Mouse (Mus musculus): Measurements from ENCODE around the gene Vps51.
A peak's percentile ranks its signal among the peaks of the same experiment; 100 is the strongest.

Vps51 gene

DNA sequence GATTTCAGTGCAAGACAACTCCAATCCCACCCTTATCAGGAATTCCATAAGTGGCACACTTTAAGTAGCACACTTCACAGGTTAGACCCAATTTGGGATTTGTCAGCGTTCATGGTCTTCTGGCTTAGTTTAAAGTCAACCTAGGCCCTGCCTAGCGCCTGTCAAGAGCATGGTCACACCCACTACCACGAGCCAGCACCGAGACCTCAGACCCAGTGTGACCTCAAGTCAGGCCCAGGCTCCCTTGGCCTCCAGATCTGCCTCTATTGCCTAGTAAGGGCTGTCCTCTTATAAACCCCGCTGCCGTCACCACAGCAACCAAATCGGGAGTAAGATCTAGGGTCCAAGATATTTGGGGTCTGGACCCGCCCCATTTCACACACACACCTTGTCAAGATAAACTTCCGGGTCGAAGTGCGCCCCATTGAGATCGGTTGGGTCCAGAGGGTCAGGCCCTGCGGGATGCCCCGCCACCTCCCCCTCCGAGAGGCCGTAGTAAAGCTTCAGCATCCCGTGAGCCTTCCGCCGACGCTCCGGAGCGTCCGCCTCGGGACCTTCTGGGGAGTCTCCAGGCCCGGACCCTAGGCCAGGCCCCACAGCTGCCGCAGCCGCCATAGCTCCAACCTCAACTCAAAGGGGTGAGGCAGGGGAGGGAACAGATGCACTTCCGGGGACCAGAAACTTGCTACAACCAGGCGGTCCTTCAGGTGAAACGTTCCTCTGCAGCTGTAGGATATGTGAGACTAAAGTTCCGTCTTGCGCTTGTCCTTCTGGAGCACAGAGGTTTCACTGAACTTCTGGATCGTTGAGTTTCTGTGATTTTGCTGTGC, at the start of gene Vps51:
Gene Vps51, minus strand, starts transcription at position 668 of the 830 bp plus-strand sequence.
- DNase-seq = peak; percentile 91 to 93

DNA sequence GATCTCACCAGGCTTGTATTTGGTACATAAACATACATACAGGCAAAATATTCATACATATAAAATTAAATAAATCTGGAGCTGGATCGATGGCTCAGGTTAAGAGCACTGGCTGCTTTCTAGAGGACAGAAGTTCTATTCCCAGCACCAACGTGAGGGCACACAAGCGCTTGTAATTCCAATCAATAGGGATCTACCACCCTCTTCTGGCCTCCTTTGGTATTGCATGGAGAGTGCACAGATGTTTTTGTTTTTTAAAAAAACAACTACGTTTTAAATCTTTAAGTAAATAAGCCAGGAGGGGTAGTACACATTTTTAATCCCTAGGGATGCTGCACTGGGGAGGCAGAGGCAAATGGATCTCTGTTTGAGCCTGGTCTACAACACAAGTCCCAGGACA, 49.3 kb upstream of the Vps51 start:
- DNase-seq = peak in 1 of 2 experiments; percentile 84

DNA sequence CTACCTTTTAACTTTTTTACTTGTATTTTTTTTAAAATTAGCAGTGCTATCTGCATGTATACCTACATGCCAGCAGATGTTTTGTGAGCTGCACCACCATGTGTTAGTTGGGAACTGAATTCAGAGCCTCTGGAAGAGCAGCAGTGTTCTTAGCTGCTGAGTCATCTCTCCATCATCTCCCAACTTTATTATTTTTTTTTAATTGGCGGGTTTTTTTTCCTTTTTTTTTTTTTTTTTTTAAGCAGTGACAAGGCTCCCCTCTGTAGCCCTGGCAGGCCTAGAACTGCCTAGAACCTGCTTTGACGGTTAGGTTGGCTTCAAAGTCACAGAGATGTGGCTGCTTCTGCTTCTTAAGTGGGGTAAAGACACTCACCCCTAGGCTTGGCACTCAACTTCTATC, 47.9 kb upstream of the Vps51 start:
- DNase-seq = no peak

DNA sequence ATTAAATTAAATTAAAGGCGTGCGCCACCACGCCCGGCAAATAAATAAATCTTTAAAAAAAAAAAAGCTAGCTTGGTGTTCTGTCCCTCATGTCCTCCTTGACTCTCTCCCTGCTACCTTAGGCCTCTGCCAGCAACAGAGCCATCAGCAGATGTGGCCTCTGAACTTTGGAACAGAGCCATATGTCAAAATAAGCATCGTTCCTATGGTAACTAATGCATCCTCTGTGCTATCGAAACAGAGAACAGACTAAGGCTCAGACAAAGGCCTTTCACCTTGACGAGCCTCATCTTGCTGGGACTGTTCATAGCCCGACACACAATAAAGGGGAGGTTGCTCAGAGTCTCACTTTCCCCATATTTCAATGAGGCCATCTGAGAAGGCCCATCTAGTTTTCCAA, 46.3 kb upstream of the Vps51 start:
- no peak for DNase-seq

DNA sequence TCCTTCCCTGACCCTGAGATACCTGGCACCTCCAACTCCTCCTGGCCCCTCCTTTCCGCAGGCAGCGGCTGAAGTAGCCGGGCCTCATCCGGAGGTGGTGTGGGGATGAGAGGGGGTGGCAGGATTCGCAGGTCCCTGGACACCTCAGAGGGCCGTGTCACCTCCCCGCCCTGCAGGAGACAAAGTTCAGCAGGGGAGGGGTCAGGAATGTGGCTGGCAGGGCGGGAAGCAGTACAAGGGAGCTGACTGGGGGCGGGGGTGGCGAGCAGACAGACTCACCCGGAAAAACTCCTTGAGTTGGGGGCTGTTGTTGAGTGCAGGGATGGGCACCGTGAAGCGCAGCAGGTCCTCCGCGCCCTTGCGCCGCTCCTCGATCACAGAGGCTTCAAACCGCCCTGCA, 44.7 kb upstream of the Vps51 start:
- DNase-seq = peak in 1 of 2 experiments; percentile 54

DNA sequence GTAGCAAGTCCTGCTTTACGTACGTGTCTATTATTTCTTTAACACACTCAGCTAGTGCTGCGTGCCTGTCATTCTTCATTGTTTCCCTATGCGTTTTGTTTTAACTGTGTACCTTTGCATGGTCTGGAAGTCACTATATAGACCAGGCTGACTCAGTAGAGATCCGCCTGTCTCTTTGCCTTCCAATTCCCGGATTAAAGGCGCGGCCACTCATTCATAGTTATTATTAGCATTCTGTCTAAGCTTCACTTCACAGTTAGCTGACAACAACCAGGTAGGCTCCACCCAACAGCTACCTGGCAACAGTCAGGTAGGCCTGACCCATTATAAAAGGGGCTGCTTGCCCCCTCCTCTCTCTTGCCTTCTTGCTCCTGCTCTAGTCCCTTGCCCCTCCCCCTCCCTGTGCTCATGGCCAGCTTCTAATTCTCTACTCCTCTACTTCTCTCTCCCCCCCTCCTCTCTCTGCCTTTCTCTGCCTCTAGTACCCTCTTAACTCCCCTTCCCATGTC, 41.7 kb upstream of the Vps51 start:
- no peak for DNase-seq

DNA sequence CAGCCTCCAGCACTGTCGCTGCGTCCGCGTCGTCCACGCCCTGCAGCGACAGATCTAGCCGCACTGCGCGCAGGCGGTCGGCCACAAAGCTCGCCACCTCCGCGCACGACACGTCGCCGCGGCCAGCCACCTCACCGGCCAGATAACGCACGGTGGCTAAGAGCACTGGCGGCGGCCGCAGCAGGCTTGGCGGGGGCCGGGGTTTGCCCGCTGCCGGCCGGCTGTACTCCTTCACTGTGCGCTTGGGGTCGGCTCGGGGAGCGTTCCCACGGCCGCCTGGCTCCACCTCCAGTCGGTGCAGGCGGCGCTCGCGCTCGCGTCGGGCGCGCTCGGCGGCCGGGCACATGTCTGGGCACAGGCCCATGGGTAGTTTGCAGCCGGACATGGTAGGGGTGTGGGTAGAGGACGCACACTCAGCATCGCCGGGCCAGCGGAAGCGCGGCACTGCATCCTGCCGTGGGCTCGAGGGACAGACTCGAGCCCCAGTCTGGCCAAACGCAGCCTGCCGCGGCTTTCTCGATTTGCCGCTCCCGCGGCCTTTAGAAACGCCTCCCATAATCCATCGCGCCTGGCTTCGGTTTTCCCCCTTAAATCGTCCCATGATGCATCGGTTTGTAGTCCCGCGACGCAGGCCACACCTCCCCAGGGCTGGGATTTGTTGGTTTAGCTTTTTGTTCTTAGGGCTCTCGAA, 41.1 kb upstream of the Vps51 start, which contains the start of gene Sac3d1:
Gene Sac3d1, minus strand, starts transcription at position 665 of the 691 bp plus-strand sequence.
- DNase-seq = peak; percentile 93 to 94

DNA sequence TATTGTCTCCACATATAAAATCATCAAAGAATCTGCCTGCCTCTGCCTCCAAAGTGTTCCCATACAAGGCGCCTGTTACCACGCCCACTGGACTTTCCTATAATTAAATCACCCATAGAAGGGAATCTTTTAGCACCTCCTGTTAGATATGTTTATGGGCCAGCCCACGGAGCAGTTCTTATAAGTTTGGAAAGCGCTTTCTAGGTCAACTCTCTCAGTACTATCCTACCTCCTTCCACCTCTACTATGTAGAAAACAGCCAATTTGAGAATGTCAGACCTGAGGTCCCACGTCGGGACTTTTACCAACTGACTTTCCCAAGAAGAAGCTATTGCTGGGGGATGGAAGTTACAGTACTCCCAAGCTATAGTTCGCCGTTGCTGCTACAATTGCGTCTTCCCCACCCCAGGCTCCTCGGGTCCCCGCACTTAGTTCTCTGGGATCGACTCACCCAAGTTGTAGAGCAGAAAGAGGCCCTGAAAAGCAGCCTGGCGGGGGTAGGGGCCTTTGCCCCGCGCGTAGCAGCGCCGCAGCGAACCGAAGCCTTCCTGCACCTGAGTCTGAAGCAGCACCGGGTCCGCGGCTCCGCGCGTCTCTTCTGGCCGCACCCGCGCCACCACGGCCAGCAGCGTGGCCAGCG, 40.4 kb upstream of the Vps51 start:
- DNase-seq = no peak

DNA sequence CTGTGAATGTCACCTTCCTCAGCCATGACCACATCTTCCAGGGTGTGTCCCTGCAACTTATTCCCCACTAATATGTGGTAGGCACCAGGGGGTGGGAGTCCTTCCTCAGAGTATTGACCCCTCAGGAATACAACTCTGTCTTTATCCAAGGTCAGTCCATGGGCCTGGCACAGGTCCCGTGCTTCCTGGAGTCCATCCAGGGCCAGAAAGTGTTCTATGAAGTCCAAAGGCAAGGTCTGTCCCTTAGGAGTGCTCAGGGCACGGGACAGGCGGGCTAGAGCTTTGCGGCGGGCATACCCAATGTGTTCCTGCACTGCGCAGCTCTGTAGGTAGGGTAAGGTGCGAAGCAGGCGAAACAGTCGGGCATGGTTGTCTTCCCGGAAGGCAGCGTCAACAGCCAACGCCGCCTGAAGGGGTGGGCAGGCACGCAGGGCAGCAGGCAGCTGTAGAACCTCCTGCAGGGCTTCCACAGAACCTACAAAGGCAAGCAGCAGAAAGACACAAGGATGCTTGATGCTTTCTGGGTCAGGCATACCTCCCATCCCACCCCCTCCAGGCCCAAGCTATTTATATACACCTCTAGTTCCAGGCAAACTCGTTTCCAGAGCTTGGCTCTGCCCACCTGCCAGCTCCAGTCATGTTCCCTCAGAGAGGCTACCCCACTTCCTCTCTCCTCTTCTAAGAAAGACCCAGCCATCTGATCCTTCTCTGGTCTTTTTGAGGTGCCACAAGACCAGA, 39.3 kb upstream of the Vps51 start:
- DNase-seq = peak; percentile 39 to 69

DNA sequence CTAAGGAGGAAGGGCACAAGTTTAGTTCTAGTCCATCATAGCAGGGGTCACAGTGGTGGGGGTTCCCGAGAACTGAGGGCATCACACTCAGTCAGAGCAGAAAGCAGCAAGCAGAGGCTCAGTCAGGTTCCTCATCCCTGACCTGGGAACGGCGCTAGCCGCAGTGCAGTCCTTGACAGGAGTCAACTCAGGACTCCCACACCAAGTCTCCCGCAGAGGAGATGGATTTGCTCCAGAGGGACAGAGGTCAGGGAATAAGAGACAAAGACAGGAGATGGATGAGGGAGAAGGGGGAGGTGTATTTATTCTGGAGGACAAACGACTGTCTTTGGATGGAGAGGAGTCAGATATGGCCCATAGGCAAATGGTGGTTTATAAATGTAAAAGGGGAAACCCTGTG, 36.1 kb upstream of the Vps51 start:
- DNase-seq = peak; percentile 19 to 74

DNA sequence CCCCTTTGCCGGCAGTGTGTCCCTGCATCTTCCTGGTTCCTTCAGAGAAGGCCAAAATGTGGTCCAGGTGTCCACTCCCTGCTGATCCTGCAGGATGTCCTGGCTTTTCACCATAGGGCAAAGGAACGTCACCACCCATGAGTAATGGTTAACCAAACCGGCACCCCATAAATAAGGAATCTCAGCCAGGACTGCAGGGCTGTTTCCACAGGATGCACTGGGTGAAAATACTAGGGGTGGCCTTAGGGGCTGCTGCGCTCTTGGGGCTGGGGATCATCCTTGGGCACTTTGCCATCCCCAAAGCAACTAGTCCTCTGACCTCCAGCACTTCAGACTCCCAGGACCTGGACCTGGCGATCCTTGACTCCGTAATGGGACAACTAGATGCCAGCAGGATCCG, 28.6 kb upstream of the Vps51 start, which contains the start of gene Naaladl1:
Gene Naaladl1, plus strand, starts transcription at position 197 of the 400 bp plus-strand sequence.
- DNase-seq = peak; percentile 13 to 44

DNA sequence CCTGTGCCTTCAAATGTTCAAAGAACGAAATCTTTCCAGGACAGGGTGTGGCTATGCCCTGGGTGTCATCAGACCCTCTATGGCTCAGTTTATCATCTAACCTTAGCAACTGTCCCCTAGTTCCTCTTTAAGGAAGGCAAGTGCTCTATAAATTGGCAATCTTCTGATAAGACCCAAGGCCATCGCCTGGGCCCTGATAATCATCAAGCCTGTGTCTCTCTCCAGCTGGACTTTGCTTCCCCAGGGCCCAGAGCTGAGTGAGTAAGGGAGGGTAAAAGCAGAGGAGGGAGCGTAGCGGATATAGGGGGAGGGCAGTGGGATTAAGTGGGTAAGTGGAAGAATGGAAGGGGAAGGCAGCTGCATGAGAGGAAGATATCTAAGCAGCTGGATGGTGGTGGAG, 27.4 kb upstream of the Vps51 start:
- DNase-seq = no peak

DNA sequence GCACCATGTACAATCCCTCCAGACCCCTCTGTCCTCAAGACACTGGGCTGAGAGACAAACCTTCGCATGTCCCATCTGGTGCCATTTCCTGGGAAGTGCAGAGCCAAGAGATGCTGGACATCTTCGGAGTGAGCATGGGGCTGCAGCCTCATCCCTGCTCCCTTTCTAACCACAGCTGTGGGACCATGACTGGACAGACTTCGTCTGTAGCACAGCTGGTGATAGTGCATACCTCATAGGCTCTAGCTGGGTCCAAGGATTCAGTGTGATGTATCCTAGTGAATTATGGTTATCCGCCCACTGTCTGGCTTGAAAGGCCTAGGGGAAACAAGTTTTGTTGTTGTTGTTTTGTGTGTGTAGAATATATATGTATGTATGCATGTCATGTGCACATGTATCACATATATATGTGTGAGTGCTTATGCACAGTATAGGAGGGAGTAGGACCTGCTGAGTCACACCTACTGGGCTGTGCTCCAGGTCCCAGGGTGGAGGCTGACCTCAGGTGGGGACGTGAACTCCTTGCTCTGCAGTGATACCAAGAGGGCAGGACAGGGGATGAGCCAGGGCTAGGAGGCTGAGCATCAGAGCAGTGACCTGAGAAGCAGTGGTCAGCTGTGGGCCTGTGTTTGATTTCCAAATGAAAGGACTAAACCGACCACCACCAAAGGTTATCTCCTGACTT, 25.3 kb upstream of the Vps51 start:
- no peak for DNase-seq

DNA sequence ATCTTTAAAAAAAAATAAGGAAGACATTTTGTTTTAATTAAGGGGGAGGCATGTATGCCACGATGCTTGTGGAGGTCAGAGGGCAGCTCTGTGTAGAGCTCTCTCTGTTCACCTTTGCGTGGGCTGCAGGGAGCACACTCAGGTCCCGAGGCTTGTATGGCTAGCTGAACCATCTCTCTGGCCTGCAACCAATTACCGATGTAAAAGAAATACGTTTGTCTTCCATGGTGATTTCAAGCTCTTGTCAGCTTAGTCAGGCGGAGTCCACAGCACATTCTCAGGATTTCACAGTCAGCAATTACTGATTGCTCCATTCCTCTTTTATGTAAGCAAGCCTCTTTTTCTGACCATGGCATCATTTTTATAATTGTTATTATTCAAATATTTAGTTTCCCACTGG, 24.2 kb upstream of the Vps51 start:
- no peak for DNase-seq

DNA sequence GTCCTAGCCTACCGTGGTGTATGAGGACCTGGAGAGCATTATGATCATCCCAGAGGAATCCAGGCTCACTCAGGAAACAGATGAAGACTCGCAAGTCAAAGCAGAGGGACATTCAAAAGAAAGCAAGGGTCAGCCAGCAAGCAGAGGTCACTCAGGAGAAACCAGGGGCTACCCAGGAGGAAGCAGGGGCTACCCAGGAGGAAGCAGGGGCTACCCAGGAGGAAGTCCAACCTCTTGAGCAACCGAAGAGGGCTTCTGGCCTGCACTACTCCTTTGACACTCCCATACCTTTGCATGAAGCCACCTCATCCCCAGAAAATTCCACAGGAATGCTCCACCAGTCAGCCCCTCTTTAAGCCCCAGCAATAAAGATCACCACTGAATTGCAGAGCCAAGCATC, 20.8 kb upstream of the Vps51 start:
- peak; percentile 17 to 62 for DNase-seq

DNA sequence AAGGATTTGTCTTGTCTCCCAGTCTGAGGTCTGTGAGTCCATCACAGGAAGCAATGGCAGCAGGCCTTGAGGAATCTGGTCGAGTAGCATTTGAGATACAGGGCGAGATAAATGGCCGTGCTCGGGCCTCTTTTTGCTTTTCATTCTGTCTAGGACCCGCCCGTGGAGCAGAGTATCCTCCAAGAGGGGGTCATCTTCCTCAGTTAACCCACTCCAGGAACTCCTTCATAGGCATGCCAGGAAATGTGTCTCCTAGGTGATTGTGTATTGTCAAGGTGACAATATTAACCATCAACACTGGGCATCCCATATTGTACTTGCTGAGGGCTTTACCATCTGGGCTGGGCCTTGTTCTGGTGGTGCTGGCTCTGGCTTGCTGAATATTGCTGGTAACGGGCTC, 17.1 kb upstream of the Vps51 start, which contains the start of gene AC131692.1:
Gene AC131692.1, plus strand, starts transcription at position 301 of the 400 bp plus-strand sequence.
- no peak for DNase-seq

DNA sequence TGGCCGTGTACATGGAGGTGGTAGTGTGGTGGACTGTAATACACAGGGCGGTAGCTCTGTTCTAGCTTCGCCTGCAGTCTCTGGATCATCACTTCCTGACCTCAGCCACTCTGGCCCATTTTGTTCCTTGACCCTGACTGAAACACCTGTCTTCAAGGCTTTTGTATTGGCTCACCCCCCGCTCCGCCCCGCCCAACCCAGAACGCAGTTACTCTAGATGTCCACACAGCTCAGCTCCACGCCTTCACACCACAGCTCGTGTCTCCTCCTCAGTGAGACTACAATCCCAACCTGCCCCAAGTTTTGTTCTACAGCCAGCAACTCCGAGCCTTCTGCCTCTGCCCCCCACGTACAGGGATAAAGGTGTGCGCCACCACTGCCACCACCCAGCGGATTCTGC, 11.8 kb upstream of the Vps51 start:
- no peak for DNase-seq

DNA sequence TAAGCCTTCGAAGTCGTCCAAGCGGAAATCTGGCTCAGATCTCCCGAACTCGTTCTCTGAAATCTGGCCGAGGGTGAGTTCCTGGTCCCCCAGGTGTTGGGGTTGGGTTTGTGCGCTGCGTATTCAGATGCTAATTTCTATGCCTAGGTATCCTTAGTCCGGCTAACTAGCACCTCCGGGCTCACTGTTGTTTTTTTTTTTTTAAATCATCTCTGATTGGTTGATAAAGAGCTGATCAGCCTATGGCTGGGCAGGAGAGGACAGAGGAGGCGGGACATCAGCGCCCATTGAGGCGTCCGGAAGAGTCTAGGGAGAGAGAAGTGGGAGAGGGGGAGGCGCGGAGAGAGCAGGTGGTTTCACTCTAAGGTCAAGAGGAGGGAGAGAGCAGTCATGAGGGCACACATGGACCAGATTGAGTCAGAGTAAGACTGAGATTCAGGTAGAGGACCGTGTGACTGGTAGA, 8.4 kb upstream of the Vps51 start:
- DNase-seq = peak; percentile 64 to 83

DNA sequence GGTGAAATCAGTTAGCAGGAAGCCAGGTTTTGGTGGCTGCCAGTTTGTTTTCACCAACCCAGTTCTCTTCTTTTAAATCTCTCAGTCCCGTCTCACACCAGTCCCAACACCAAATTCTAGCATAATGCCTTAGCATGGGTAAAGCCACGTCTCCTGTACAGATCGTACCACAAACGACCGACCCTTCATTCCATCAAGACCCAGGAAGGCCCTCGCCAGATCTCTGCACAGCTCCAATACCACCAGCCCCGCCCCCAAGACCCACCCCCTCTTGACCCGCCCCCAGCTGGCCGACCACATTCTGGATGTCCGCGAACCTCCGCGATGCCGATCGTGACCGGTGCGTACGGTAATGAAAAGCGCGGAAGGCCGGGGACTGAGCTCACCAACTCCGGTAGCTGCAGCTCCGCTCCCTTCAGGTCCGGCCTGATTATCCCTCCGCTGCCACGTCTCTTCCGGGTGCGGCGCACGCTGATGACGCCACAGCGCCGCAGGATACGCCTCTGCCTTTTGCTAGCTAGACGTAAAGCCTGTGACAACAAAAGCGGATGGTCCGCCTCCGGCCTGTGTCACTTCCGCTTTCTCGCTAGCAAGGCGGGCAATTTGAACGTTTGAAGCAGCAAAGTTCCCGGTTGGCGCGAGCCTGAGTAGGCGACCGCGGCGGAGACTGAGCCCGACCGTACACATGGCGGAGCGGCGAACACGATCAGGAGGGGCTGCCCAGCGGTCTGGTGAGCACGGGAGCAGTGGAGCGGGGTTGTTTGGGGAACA, 7.6 kb upstream of the Vps51 start, which contains the start of the genes Zfpl1 and Cdca5:
Gene Zfpl1, minus strand, starts transcription at position 479 of the 771 bp plus-strand sequence.
Gene Cdca5, plus strand, starts transcription at position 506 of the 771 bp plus-strand sequence.
- DNase-seq = peak; percentile 97 to 99

DNA sequence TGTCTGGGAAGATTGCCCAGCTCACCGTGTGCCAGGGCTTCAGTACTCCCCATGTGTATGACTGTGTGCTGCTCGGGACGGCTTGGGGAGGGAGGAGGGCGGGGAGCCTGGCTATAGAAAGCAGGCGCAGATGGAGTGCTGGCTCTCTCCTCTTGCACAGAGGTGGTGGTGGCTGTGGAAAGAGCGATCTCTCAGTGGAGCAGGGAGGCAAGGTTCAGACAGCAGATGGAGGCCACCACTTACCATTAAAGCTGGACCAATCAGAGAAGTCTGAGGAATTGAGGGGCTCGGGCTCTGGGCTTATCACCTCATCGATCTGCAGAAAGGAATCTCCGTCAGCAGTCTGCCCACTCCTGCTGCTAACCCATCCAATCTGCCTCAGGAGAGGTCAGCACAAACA, 5.1 kb upstream of the Vps51 start, which contains the start of gene Gm28374:
Gene Gm28374, minus strand, starts transcription at position 101 of the 400 bp plus-strand sequence.
- DNase-seq = no peak

Data from kidney, postnatal 25 days (tissue).